In the genomic region with DNA sequence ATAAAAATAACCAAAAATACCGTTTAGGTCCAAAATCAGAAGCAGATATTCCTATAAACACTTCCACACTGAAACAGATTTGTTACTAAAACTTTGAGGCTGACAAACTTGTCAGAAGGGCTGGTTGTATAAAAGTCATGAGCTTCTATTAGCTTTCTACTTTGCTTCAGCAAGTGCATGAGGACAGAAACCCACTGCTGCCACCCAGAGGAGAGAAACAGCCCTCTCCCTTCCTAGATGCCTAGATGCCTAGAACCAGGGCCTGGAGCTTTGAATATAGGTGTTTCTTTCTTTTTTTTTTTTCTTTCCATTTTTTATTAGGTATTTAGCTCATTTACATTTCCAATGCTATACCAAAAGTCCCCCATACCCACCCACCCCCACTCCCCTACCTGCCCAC, we compare ENCODE assay signal across 12 mouse cellular contexts.
DNase-seq lines count a peak whose midpoint lies in the region; ATAC-seq and TF ChIP-seq lines count a peak whose summit lies in the region.
"Had no signal": no experiment of that assay in that cellular context is flagged by ENCODE, and none has a peak within 500 bp of the region (broad histone marks: within the 10 kb centered on the region; RNA-seq: fewer than 3 reads in every experiment).

No protein-coding gene starts in this region.

- no peak overlapping the region for H3K4me2 ChIP-seq in forebrain, postnatal 0 days (ENCODE audit: low read depth)
- H3K4me2 ChIP-seq in forebrain, embryonic 12.5 days: no peak overlapping the region

- intact Hi-C loops in left cerebral cortex, postnatal 14 days (cut with DNase I): no loop called here
- intact Hi-C loops in left cerebral cortex, postnatal 10 days (cut with DNase I): no loop called here

- no peak for ATAC-seq in forebrain, postnatal 0 days
- no peak for ATAC-seq in forebrain, embryonic 12.5 days (ENCODE audit: low FRiP score)
- ATAC-seq: hindbrain, embryonic 16.5 days had no signal

- no peaks in the 10 kb centered on the region for H3K4me1 ChIP-seq in forebrain, postnatal 0 days (ENCODE audit: insufficient read depth)
- no peaks in the 10 kb centered on the region for H3K4me1 ChIP-seq in forebrain, embryonic 12.5 days

- H3K9ac ChIP-seq in forebrain, postnatal 0 days: no peak overlapping the region
- H3K9ac ChIP-seq in forebrain, embryonic 12.5 days: no peak overlapping the region
- H3K9ac ChIP-seq: liver, embryonic 14.5 days had no signal

- no peak overlapping the region for H3K4me3 ChIP-seq in forebrain, postnatal 0 days (ENCODE audit: low read depth, low read length)
- H3K4me3 ChIP-seq in forebrain, embryonic 12.5 days (replicated peaks): no peak overlapping the region
- H3K4me3 ChIP-seq: erythroblast, embryonic 14.5 days had no signal

- no peak for DNase-seq in forebrain, postnatal 0 days
- DNase-seq in left cerebral cortex, postnatal 14 days (ENCODE audit: low spot score in 2 of 2): peak; percentile 17 to 56
- no peak for DNase-seq in left cerebral cortex, postnatal 10 days (ENCODE audit: extremely low spot score in 1 of 2, low spot score in 2 of 2)
- DNase-seq in MEL-GATA-1-ER (ENCODE audit: extremely low read depth, low read depth) (peak; percentile 43), adipocyte (ENCODE audit: low spot score) (no peak)
- peak; percentile 36 to 47 for DNase-seq in right cerebral cortex, postnatal 10 days (ENCODE audit: low spot score in 2 of 2)
- no peak for DNase-seq in urinary bladder, postnatal 36 days (ENCODE audit: low spot score in 2 of 2)

- WGBS in forebrain, postnatal 0 days: 59% methylated on average over 1 of the region's 1 CpGs
- 63% methylated on average over 1 of the region's 1 CpGs for WGBS in forebrain, embryonic 12.5 days

- H3K27me3 ChIP-seq in forebrain, postnatal 0 days (ENCODE audit: insufficient read depth, low read length): no peaks in the 10 kb centered on the region
- H3K27me3 ChIP-seq in forebrain, embryonic 12.5 days: no peaks in the 10 kb centered on the region

- H3K36me3 ChIP-seq in forebrain, postnatal 0 days (ENCODE audit: insufficient read depth): no peaks in the 10 kb centered on the region
- H3K36me3 ChIP-seq in forebrain, embryonic 12.5 days (replicated peaks): no peaks in the 10 kb centered on the region
- H3K36me3 ChIP-seq: G1E had no signal

- no peaks in the 10 kb centered on the region for H3K9me3 ChIP-seq in forebrain, postnatal 0 days (ENCODE audit: low read length)
- no peaks in the 10 kb centered on the region for H3K9me3 ChIP-seq in forebrain, embryonic 12.5 days

- H3K27ac ChIP-seq in forebrain, postnatal 0 days (ENCODE audit: low read depth, low read length): no peak overlapping the region
- no peak overlapping the region for H3K27ac ChIP-seq in forebrain, embryonic 12.5 days
- H3K27ac ChIP-seq: liver, embryonic 14.5 days had no signal

- TF ChIP-seq CTCF in forebrain, postnatal 0 days (IDR thresholded peaks at IDR 0.05; ENCODE audit: low read depth): peak; percentile 37

Comparison
In these comparisons a context has a peak if more than half of its experiments do, and no peak if none do; other contexts are left out.
1. DNase-seq: peak in left cerebral cortex, postnatal 14 days (2 of 2), MEL-GATA-1-ER (single experiment) and right cerebral cortex, postnatal 10 days (2 of 2); none in forebrain, postnatal 0 days (single experiment), left cerebral cortex, postnatal 10 days (0 of 2), urinary bladder, postnatal 36 days (0 of 2) and adipocyte (single experiment).